Mouse (Mus musculus) thymus, postnatal 10 days (tissue): ENCODE data around the gene Cep70.

Source experiments
- DNase-seq, 2 experiments: peaks; one replicate each; pipeline ENCODE4 v3.0.0; 2021; ENCODE audit warnings: low spot score in 2 of 2

Gene Cep70

DNA sequence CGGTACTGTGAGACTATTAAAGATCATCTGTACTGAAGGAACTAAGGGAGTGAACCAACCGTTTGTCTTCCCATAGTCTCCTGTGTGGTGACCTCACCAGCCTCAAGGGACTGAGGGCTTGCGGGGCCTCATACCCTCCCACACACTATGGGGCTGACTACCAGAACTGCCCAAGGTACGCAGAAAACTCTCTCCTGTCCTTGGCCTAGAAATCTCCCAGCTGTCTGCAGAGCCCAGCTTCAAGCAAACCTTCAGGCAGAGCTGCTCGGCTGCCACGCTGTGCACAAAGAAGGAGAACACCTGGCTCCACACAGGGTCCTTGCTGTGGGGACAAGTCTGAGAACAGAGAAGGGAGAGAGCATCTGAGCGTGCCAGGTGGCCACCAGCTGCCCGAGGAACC, 76.8 kb downstream of the Cep70 start:
- DNase-seq: no peak

DNA sequence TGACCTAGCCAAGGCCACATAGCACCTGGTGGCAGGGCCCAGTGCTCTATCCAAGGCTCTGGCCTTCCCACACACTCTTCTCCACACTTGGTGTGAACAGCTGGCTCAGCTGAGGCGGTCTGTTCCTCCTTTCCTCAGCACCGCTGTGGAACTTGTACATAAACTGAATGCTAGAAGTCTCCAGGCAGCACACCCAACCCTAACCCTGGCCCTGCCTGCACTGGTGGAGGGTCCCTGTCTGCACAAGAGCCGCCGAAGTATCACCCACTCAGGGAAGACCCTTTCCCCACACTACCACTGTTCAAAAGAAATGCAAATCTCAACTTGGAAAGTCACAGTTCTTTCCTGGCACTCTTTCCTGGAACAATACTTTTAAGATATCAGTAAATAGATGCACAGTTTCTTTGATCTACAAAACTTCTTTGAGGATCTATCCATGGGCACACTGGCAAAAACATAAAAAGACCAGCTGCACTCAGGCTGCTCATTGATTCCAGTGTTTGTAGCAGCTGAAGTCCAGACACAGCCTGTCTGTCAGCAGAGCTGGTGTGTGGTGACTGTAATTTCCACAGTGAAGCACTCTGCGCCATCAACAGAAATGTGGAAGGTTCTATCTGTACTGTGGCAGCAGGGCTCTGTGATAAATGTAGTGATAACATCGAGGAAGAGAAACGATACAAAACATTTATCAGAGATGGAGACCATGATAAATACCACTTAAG, 82.2 kb downstream of the Cep70 start:
- DNase-seq: no peak

DNA sequence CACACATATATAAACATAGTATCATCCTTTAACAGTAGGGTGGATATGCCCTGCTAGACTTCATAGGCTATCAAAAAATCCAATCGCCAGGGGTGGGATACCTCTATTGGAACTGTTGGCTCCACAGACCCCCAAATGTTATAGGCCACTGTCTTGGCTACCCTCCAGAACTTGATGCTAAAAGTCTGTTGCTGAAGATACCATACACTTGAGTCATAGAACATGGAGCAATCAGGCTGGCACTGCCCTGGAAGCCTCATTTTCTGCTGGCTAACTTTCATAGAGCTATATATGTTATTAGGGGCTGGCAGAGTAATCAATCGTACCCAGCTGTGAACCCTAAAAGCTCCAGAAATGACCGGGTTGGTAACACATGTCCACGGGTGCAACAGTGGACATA, 82.8 kb downstream of the Cep70 start:
- DNase-seq: no peak

DNA sequence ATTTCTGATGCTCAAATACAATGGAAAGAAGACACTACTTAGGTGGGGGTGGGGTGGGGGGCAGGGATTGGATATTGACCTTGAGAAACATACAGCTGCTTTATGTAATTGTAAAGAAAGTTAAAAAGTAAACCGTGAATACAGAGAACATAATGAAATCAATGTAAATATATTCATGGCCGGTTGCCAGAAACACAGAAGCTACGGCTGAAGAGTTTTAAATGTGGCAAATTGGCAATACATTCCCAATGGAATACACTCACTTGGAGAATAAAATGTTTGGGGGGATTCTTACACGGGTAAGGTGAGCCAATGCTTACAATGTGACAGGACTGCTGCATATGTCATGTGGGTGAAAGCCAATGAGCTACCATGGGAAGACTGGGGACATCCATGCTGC, 83.7 kb downstream of the Cep70 start:
- no peak for DNase-seq

DNA sequence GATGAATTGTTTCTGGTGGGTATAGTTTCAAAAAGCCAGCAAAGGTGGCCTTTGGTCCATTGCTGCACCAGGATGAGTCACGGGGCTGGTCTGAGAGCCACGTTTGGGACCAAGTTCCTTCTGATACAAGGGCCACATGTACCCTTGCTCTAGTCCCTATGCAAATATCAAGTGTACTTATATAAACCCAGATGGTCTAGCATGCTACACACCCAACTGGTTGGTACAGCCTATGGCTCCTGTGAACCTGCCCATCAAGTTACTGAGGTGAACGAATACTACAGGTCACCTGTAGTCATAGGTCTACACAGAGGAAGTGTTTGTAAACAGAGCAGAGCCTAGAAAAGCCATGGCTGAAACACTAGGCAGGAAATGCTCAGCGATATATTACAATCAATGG, 93.4 kb downstream of the Cep70 start:
- no peak for DNase-seq

DNA sequence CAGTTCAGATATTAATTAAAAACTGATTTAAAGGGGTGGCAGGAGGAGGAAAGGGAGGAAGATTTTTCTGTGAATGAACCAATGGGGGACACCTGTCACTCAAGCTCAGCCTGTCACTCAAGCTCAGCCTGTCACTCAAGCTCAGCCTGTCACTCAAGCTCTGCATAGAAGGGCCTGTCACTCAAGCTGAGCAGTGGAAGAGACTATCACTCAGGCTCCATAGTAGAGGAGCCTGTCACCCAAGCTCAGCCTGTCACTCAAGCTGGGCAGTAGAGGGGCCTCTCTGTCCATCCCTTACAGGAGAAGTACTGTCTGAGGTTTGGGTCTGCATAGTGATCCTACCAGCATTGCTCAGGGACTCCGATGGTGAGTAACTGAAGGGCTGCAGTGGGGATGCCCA, 95.1 kb downstream of the Cep70 start:
- no peak for DNase-seq

DNA sequence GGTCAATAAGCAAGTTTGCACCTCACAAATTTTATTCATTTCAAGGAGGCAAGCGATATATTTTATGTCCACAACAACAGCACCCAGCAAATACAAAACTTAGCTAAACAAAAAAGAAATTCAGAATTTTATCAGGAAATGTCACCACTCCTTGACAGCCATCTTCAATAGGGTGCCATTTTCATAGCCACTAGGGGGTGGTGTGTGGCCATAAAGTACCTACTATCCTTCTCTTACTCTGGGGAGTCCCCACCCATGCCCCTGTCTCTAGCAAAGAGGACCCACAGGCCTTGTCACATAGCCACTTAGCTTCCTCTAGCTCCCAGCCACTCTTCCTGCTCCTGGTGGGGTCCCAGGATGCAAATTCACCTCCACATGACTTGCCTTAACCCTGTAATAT, 96.0 kb downstream of the Cep70 start:
- DNase-seq: no peak

DNA sequence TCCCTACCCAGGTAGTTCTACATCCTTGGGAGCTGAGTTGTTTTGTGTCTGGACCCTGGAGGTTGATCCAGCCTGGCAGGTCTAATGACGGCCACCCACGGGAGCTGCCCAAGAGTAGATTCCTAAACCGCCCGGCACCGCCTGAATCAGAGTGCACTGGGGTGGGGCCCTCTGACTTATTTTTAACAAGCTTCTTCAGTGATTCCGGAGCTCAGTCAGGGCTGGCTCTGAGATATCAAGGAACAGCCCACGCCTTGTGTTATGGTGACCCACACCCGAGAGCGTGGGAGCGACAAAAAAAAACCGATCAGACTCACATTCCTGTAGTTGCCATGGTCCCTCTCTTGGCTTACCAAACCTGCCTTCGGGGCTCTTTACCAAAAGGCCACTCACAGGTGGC, 97.0 kb downstream of the Cep70 start:
- no peak for DNase-seq

DNA sequence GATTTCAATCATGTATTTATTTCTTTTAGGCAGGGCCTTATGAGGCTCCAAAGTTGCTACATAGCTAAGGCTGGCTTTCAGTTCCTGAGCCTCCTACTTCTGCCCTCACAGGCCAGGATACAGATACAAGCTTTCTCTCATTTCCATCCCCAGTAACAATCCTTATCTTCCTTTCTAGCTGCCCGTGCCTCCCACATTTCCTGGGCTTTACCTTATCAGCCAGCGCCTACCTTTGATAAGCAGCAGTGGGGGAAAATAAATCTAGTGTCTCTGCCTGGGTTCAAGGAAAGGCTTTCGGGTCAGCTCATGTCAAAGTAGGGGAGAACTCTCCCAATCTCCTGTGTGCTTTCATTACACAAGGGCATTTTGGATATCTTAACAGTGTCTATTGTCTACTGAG, 98.4 kb downstream of the Cep70 start:
- DNase-seq: no peak

DNA sequence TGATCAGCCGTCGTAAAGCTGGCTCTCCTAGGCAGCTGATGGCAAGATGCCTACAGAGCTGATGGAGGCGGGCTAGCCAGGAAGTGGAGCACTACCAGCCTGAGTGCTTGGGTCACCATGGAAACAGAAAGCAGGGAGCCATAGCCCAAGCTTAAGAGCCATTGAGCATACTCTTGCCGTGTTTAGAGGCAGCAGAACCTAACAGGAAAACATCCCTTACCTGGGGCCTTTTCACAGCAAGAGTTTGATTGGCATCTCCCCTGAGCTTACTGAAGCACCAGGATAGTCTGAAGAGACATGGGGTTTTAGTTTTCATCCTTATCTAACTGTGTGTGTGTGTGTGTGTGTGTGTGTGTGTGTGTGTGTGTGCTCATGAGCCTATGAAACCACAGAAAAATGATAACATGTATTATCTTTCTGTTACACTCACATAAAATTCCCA, 102.2 kb downstream of the Cep70 start:
- DNase-seq: no peak
